Mouse (Mus musculus) left cerebral cortex, postnatal 36 days (tissue): Measurements from ENCODE around the gene Sparc. TPM values are rescaled to one million over a fixed set of nuclear protein-coding genes. Genes with fewer than 3 reads are reported as not detected.

ENCODE experiments used
- DNase-seq, 2 experiments: peaks; one replicate each; pipeline ENCODE4 v3.0.0; 2021 to 2022; ENCODE audit warnings: low spot score in 2 of 2, mixed read lengths in 1 of 2
- intact Hi-C: fragments of 180-260 bp; cut with DNase I; formaldehyde crosslinking; loops from one replicate; pipeline ENCODE4 v1.15.1; 2025
- total RNA-seq, 2 experiments: library from RNA; stranded (reverse); gene quantifications; 2 replicates each; pipeline ENCODE4 v1.2.3; 2021

The Sparc gene
- total RNA-seq, 2 experiments from 2014 or later, result 215 to 224 TPM

DNA sequence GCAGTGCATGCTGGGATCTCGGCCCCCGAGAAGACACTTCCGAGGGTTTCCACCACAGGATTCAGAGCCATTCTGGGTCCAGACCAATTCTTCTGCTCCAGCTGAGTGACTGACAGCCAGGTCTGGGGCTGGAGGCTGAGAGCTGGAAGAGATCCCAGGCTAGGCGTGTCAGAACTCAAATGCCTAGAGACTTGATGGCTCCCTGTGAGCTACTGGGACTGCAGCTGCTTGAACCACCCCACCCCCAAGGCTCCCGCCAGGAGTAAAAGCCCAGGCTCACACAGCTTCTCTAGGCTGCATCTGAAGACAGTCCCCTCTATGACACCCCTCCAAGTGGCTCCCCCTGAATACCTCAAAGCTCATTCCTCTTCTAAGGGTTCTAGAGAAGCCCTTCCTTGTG lies 44.6 kb downstream of the Sparc start:
- intact Hi-C loops, result no loop called here
- peak; percentile 60 to 61 for DNase-seq

DNA sequence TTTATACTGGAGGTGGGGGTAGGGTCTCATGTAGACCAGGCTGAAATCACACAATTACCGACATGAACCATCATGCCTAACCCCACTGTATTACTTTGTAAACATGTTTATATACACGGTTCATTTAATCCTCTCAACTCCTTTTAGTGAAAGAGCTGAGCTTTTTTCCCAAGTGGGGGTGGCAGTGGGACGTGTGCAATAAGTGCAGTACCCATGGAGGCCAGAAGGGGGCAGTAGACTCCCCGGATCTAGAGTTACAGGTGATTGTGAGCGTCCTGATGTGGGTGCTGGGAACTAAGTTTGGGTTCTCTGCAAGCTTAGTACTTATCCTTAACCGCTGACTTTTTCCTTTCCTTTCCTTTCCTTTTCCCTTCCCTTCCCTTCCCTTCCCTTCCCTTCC lies 49.1 kb downstream of the Sparc start:
- DNase-seq, result no peak
- intact Hi-C loops, result no loop called here

DNA sequence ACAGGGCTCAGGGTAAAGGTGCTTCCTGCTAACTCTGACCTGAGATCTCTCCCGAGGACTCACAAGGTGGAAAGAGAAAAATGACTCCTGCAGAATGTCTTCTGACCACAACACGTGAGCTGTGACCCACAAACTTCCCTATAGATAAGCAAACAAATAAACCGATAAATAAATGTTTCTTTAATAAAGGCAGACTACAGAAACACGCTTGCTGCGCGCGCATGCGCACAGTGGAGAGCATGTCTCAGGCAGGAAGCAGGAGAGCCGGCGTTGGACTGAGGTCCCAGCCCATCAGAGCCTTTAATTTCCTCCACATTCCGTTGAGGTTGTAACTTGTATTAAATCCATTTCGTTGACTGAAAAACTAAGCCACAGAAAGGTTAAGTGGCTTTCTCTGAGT lies 49.6 kb downstream of the Sparc start:
- intact Hi-C loops, result no loop called here
- DNase-seq, result no peak

DNA sequence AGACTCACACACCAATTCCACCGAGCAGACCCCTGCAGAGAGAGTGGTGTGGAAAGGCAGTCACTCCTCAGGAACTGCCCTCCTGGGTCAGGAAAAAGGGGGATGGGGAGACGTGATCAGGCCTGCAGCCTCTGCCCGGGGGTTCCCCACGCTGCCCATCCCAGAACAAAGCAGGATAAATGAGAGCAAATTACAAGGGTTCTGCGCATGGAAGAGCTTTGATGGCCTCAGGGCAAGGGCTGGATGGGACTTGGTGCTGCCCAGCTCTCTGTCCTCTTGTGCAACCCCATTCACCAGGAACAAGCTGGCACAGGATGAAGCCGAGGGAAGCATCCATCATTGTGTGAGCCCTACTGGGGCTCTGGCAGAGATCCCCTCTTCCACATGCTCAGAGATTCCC lies 51.0 kb downstream of the Sparc start:
- intact Hi-C loops, result no loop called here
- no peak for DNase-seq

DNA sequence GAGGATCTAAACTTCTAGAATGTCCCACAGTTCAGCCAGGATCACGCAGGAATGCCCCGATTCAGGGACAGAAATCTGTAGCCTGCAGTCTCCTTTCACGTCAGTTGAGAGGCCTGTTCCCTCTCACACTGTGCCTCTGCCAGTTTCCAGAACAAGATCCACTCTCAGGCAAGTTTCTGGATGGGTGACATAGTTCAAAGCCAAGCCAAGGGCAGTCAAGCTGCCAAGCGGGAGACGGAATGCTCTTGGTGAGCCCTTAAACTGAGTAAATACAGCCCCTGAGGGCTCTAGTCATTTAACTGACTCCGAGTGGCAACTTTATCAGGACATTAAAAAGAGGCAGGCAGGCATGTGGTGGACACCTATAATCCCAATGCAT lies 53.9 kb downstream of the Sparc start:
- no peak for DNase-seq
- intact Hi-C loops, result no loop called here

DNA sequence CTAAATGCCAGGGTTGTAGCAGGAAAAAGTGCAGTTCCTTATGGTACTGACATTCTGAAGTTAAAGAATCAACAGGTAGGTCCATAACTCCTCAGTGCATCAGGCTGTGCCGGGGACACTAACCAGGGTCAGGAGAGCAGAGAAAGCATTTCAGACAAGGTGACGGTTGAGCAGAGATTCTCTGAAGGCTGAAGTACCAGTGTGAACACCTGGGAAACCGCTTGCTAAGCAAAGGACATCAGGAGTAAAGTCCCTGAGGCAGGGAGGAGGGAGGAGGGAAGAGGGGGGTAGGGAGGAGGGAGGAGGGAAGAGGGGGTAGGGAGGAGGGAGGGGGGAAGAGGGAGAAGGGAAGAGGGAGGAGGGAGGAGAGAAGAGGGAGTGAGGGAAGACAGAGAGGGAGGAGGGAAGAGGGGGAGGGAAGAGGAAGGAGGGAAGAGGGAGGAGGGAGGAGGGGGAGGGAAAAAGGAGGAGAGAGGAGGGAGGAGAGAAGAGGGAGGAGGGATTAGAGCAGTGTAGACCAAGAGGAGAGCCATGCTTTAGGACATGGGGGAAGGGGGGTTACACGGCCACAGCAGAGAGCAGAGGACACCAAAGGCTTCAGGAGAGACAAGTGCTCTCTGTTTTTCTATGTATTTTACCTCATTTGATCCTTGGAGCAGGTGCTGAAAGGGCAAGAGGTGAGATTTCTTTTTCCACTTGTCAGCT lies 54.4 kb downstream of the Sparc start:
- intact Hi-C loops, result no loop called here
- DNase-seq, result no peak

DNA sequence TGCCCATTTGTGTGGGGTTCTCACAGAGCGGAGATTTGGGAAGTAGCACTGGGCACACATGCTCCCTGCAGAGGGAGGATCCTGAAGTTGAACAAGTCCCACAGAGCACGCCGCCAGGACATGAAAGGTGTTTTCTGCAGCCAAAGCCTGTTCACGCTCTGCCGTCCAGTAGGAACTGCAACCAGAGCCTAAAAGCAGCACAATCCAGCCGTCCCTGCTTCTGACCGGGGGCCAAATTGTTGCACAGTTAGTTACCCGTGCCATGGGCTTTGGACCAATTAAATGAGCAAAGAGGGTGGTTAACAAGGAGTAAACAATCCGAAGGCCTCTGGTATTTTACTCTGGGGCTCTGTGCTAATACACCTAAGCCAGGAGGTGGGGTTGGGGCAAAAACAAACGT lies 55.2 kb downstream of the Sparc start:
- intact Hi-C loops, result no loop called here
- DNase-seq, result no peak

DNA sequence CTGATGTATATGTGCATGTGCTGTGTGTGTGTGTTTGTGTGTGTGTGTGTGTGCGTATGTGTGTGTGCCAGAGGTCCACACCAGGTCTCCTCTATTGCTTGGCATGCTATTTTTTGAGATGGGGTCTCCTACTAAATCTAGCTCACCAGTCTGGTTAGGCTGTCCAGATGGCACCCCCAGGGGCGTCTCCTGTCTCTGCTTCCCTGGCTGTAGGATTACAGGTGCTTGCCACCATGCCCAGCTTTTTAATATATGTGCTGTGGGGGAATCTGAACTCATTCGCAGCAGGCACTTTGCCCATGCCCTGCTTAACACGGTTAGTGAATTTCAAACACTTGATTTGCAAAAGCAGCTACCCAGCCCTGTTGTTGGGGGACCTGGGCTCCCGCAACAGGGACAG lies 57.1 kb downstream of the Sparc start:
- intact Hi-C loops, result no loop called here
- DNase-seq, result no peak

DNA sequence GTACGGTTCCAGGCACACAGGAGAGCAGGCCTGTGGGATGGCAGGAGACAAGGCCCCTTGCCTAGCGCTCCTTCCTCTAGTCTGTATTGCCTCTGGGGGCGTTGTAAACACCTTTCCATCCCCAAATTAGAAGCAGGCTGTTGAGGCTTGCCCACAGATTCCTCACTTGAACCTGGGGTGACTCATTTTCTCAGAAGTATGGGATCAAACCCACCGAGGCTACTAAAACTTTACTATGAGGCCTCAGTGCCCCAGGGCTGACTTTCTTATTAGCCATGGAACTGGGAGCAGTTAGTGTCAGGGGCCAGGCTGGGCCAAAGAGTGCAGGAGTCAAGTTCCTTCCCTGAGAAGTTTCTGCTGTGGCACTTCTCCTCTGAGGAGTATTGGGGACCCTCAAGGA lies 57.7 kb downstream of the Sparc start:
- intact Hi-C loops, result no loop called here
- DNase-seq, result no peak

DNA sequence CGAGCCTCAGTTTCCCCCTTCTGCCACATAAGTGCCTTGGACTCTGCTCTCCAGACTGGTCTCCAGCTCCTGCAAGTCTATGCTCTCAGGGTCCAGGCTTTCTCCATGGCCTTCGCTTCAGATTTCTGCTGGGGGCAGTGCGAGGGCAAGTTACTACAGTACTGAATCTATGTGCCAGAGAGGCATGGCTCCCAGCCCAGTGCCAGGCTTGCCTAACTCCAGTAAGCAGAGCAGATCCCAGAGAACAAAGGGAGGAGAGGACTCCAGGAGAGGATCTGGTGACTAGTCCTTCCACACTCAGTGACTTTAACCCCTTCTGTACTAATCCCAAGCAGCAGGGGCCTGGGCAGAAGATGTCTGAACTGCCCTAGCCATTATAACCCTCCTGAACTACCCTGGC lies 58.3 kb downstream of the Sparc start:
- intact Hi-C loops, result no loop called here
- DNase-seq, result no peak

DNA sequence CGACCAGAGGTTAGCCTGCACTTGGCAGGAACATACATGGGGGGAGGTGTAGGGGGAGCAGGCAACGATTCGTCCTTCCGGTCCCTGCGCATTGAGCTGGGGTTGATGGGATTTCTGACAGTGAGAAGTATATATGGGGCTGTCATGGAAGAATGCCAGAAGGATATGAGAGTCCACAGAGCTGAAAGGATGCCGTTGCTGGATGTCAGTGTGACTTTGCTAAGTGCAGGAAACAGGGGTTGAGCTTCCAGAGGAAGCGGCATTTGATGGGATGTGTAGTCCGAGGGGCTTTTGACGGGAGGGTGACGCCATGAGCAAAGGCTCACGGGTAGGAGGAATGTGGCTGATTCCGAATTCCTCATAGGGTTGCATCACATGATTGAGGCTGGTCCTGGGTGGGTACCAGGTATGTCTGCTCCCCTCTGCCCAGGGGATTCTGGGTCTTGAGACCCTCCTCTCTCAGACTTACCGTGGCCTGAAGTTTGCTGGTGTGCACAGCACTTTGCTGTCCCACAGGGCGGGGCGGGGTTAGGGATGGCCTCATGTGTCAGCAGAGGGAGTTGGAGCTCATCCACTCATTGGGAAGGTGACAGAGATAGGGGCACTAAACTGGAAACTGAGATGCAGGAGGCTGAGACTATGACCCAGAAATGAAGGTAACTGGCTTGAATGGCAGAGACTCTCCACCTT lies 64.7 kb downstream of the Sparc start:
- no peak for DNase-seq
- intact Hi-C loops, result no loop called here

DNA sequence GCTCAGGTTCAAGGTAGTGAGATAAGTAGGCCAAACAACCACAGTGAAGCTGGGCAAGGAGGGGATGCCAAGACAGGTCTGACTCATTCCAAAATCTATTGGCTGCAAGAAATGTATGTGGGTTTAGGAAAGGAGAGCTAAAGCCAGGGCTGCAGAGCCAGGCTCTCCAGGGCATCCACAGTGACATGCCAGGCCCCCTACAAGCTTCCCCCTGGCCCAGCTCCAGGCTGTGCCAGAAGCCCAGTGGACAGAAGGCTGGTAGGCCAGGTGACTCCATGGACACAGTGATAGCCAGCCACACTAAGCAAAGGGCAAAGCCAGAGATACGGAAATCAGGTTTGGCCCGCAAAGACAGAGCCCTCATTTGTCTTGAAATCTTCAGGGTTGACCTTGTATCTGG lies 66.1 kb downstream of the Sparc start:
- intact Hi-C loops, result no loop called here
- DNase-seq, result no peak

Other genes starting within 250 kb of the Sparc start
- gene Slc36a2, start 238.1 kb downstream of the Sparc start, total RNA-seq, result under 1 TPM; 0.20 to 0.32 TPM
- 10 to 100 TPM; 75.4 to 76.4 TPM for gene Slc36a1, start 218.8 kb downstream of the Sparc start, total RNA-seq
- gene Fat2, start 86.6 kb downstream of the Sparc start, total RNA-seq, result under 1 TPM; 0.22 to 0.32 TPM
- 100 to 1,000 TPM in 1 of 2 experiments, 10 to 100 TPM in 1; 88.1 to 111 TPM for gene Atox1, start 38.1 kb upstream of the Sparc start, total RNA-seq
- 10 to 100 TPM; 31.3 to 34.0 TPM for gene G3bp1, start 46.5 kb upstream of the Sparc start, total RNA-seq
- 1 to 10 TPM in 1 of 2 experiments, under 1 TPM in 1; 0.89 to 1.4 TPM for gene Glra1, start 185.0 kb upstream of the Sparc start, total RNA-seq